Mouse (Mus musculus) common myeloid progenitor, adult 5-6 weeks (primary cell): Measurements from ENCODE around the gene Usf3. TPM values are rescaled to one million over a fixed set of nuclear protein-coding genes. Genes with fewer than 3 reads are reported as not detected.

ENCODE experiments used
- total RNA-seq: library from RNA; stranded (forward); fragments of 200-1000, 187-1606 nt; gene quantifications from 2 replicates; pipeline ENCODE4 v1.2.3, GENCODE M21; 2017

The Usf3 gene
- total RNA-seq, 1 experiment from 2014 or later, result 18.0 TPM

Other genes with a start within 250 kb of the Usf3 start
- 47.0 and 61.5 TPM in 2 replicates for gene Qtrt2, start 246.4 kb upstream of the Usf3 start, total RNA-seq
- gene Zdhhc23, start 193.5 kb upstream of the Usf3 start, total RNA-seq, result 1.3 and 2.1 TPM in 2 replicates
- 5.1 and 7.1 TPM in 2 replicates for gene Gramd1c, start 109.9 kb upstream of the Usf3 start, total RNA-seq
- 54.5 and 62.3 TPM in 2 replicates for gene Atp6v1a, start 33.5 kb upstream of the Usf3 start, total RNA-seq
- 144 and 169 TPM in 2 replicates for gene Naa50, start 33.4 kb upstream of the Usf3 start, total RNA-seq
- gene Sidt1, start 159.9 kb downstream of the Usf3 start, total RNA-seq, result not detected in 2 replicates
- 28.3 and 45.9 TPM in 2 replicates for gene Spice1, start 173.9 kb downstream of the Usf3 start, total RNA-seq
- not detected in 2 replicates for gene Cfap44, start 221.6 kb downstream of the Usf3 start, total RNA-seq